Mouse (Mus musculus): ENCODE data around the gene Pard6a. TPM values are rescaled to one million over a fixed set of nuclear protein-coding genes. Genes with fewer than 3 reads are reported as not detected.

Pard6a gene
- 11.8 and 12.2 TPM in 2 replicates for polyA plus RNA-seq (2016; fragmentation: Nextera tagmentation; extraction: Ambion mirVana)

DNA sequence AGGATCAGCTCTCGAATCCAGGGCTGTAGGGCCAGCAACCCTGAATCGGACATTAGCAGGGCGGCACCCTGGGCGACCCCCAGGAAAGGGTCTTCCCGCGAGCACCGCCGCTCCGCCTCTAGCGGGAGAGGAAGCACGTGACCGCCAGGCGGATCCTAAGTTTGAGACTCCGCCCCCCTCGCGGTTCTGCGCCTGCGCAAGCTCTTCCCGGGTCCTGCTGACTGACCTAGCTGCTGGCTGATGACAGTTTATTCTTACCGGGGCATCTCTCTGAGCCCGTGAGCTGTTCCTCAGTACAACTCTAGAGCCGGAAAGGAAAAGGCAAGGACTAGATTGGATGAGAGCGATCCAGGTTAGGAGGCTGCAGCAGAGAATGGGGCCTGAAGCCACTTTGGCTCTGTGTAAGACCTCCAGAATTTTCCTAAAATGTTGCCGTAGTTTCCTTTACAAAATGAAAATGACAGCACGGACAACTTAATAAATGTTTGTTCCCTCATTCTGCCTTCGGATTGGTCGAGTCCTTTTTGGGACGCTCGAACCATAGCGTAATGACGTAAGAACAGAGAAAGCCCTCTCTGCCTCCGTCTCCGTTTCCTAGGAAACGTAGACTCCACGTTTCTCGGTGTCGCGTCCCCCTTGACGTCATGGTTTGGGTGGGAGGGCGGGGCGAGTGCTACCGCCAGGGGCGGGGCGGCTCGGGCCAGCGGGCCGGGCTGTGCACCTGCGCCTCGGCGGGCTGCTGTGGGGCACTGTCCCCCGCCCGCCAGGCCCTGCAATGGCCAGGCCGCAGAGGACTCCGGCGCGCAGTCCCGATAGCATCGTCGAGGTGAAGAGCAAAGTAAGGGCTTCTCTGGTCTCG, at the start of gene Pard6a, which contains the start of gene Acd:
Pard6a (plus strand) TSS at position 183 of the 859 bp plus-strand sequence.
Acd (minus strand) TSS at position 137 of the 859 bp plus-strand sequence.
- WGBS, result under 1% methylated on average over 59 of the region's 60 CpGs
- H3K27ac ChIP-seq, result peak within 1 kb of the TSS; percentile 82
- no peaks in the 10 kb centered on the region for H3K9me3 ChIP-seq (replicated peaks)
- peaks cover 28% of the 10 kb centered on the region for H3K4me1 ChIP-seq
- H3K36me3 ChIP-seq, result peaks cover 71% of the 10 kb centered on the region
- peak within 1 kb of the TSS; percentile 68 for H3K4me3 ChIP-seq
- peak; percentile 99 for DNase-seq (ENCODE audit: low spot score)
- no peaks in the 10 kb centered on the region for H3K27me3 ChIP-seq (ENCODE audit: low read depth, poor library complexity, severe bottlenecking)

DNA sequence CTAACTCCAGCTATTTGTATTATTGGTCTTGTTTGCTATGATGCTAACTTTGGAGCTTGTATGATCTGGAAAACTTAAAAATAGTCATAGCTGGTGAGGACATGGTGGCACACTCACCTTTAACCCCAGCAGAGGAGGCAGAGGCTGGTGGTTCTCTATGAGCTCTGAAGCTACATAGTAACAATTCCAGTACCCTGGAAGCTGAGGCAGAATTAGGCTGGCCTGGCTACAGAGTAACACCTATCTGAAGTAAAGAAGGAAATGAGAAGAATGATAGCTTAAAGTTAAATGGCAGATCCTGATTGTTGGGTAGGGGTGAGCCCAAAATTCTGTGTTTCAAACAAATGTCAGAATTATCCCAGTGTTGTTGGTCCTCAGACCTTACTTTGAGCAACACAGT, 43.3 kb upstream of the Pard6a start:
- DNase-seq (ENCODE audit: low spot score), result no peak
- Histone ChIP-seq H3K9me3 (replicated peaks) (no peaks in the 10 kb centered on the region), H3K4me1 (no peaks in the 10 kb centered on the region), H3K36me3 (peaks cover 62% of the 10 kb centered on the region), H3K4me3 (no peak overlapping the region), H3K27me3 (ENCODE audit: low read depth, poor library complexity, severe bottlenecking) (no peaks in the 10 kb centered on the region), H3K27ac (no peak overlapping the region)

DNA sequence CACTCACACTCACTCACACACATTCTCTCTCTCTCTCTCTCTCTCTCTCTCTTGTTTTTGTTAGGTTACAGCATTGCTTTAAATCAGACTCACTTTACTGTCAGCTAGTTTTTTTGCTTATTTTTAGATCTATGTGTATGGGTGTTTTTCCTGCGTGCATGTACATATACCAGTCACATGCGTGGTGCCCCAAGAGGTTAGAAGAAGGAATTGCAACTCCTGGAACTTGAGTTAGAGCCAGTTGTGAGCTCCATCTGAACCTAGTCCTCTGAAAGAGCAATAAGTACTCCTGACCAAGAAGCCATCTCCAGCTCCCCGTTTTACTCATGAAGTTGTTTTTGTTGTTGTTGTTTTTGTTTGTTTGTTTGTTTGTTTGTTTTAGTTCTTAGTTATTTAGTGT, 39.8 kb upstream of the Pard6a start:
- Histone ChIP-seq H3K9me3 (replicated peaks) (no peaks in the 10 kb centered on the region), H3K27ac (no peak overlapping the region), H3K4me3 (no peak overlapping the region), H3K27me3 (ENCODE audit: low read depth, poor library complexity, severe bottlenecking) (no peaks in the 10 kb centered on the region), H3K4me1 (no peaks in the 10 kb centered on the region), H3K36me3 (peaks cover 64% of the 10 kb centered on the region)
- no peak for DNase-seq (ENCODE audit: low spot score)
- 91% methylated on average over 3 of the region's 3 CpGs for WGBS

DNA sequence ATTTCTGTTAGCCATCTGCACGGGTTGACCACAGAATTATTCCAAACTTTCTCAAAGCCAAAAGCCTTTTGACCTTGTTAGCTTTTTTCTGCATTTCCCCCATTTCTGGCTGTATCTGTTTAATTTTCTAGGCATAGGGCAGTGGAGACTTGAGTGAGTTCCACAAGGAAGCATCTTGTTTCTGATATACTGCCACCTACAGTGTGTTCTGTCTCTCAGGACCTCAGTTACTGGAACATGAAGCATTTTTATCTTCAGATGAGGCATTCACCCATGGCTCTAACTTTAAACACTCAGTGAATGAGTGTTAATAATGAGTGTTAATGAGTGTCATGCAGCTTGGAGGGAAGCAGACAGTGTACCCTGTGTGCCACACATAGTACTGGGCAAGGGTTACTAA, 23.1 kb upstream of the Pard6a start:
- no peaks in the 10 kb centered on the region for H3K27me3 ChIP-seq (ENCODE audit: low read depth, poor library complexity, severe bottlenecking)
- H3K27ac ChIP-seq, result no peak overlapping the region
- no peaks in the 10 kb centered on the region for H3K9me3 ChIP-seq (replicated peaks)
- WGBS, result 95% methylated on average over 1 of the region's 1 CpGs
- H3K4me3 ChIP-seq, result no peak overlapping the region
- H3K4me1 ChIP-seq, result no peaks in the 10 kb centered on the region
- H3K36me3 ChIP-seq, result peaks cover 98% of the 10 kb centered on the region
- DNase-seq (ENCODE audit: low spot score), result no peak

DNA sequence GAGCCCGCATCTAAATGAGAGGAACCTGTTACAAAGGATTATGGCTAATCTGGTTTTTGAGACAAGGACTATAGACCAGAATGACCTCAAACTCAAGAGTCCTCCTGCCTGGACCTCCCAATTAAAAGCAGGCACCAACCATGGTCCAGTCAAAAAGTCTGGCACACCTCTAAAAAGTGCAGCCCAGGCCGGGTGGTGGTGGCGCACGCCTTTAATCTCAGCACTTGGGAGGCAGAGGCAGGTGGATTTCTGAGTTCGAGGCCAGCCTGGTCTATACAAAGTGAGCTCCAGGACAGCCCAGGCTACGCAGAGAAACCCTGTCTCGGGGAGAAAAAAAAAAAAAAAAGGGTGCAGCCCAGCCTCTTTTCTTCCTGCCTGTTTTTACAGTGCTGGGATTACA, 15.6 kb upstream of the Pard6a start:
- 79% methylated on average over 7 of the region's 7 CpGs for WGBS
- peaks cover 16% of the 10 kb centered on the region for H3K4me1 ChIP-seq
- peaks cover 43% of the 10 kb centered on the region for H3K36me3 ChIP-seq
- no peaks in the 10 kb centered on the region for H3K9me3 ChIP-seq (replicated peaks)
- no peak for DNase-seq (ENCODE audit: low spot score)
- peaks cover 10% of the 10 kb centered on the region; the same call in 1 of the 2 replicates for H3K27me3 ChIP-seq (ENCODE audit: low read depth, poor library complexity, severe bottlenecking)
- peak overlapping the region; percentile 37; the same call in 1 of the 2 replicates for H3K4me3 ChIP-seq
- no peak overlapping the region for H3K27ac ChIP-seq

DNA sequence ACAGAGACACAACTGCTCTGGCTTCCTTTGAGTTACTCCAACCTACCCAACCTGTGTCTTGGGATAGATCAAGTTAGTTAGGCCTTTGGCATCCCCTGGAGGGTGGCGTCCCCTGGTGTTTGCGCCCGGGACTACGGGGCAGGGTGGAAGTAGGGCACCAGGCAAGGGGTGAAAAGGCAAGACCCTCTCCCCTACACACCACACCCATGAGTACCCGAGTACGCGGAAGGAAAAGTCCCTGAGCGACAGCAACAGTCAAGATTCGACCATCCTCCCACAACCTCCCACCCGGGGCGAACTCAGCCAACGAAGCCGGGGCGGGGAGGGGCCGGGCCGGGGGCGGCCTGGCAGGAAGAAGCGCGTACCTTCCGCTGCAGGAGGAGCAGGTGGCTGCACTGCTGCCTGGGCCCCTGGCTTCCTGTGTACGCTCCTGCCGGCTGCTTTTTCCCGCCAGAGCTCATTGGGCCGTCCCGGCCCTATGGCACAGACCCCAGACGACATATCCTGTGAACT, 15.1 kb upstream of the Pard6a start, which contains the start of gene Carmil2:
Carmil2 (plus strand) TSS at position 479 of the 513 bp plus-strand sequence.
- Histone ChIP-seq H3K9me3 (replicated peaks) (no peaks in the 10 kb centered on the region), H3K36me3 (peaks cover 38% of the 10 kb centered on the region), H3K4me3 (peak within 1 kb of the TSS; percentile 37), H3K27me3 (ENCODE audit: low read depth, poor library complexity, severe bottlenecking) (peaks cover 10% of the 10 kb centered on the region; the same call in 1 of the 2 replicates), H3K27ac (peak within 1 kb of the TSS; percentile 61; the same call in 1 of the 2 replicates), H3K4me1 (peaks cover 16% of the 10 kb centered on the region)
- DNase-seq (ENCODE audit: low spot score), result peak; percentile 67
- WGBS, result 13% methylated on average over 26 of the region's 26 CpGs

DNA sequence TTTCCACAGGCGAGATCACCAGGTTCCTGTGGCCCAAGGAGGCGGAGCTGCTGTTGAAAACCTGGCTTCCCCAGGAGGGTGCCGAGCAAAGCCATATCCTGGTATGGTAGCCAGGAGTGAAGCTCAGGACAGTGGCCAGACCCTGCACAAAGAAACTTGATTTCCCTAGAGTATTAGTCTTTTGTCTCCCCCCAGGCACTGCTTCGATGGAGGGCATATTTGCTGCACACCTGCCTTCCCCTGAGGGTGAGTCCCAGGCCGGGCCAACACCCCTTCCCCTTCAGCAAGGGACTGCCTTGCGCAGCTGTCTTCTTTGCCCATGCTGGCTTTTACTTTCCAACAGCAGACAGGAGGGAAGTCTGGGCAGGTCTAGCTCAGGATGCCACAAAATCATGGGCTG, 14.4 kb upstream of the Pard6a start:
- Histone ChIP-seq H3K27me3 (ENCODE audit: low read depth, poor library complexity, severe bottlenecking) (peaks cover 10% of the 10 kb centered on the region; the same call in 1 of the 2 replicates), H3K27ac (no peak overlapping the region), H3K9me3 (replicated peaks) (no peaks in the 10 kb centered on the region), H3K4me3 (no peak overlapping the region), H3K4me1 (peaks cover 16% of the 10 kb centered on the region), H3K36me3 (peaks cover 31% of the 10 kb centered on the region)
- no peak for DNase-seq (ENCODE audit: low spot score)
- WGBS, result 76% methylated on average over 6 of the region's 6 CpGs

DNA sequence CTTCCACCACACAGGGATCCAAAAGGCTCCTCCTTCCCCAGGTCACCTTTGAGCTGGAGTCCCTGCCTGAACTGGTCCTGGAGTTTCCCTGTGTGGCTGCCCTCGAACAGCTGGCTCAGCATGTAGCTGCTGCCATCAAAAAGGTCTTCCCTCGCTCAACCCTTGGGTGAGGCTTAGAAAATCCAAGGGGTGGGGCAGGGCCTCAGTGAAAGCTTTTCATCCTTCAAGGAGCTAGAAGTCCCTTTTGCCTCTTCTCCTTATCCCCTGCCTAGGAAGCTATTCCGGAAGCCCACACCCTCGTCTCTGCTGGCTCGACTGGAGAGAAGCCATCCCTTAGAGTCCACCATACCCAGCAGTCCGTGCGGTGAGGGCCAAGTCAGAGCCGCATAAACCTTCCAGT, 13.4 kb upstream of the Pard6a start:
- peaks cover 10% of the 10 kb centered on the region; the same call in 1 of the 2 replicates for H3K27me3 ChIP-seq (ENCODE audit: low read depth, poor library complexity, severe bottlenecking)
- H3K36me3 ChIP-seq, result peaks cover 21% of the 10 kb centered on the region
- no peak for DNase-seq (ENCODE audit: low spot score)
- H3K27ac ChIP-seq, result no peak overlapping the region
- peaks cover 16% of the 10 kb centered on the region for H3K4me1 ChIP-seq
- H3K9me3 ChIP-seq (replicated peaks), result no peaks in the 10 kb centered on the region
- H3K4me3 ChIP-seq, result no peak overlapping the region
- WGBS, result 72% methylated on average over 8 of the region's 8 CpGs

DNA sequence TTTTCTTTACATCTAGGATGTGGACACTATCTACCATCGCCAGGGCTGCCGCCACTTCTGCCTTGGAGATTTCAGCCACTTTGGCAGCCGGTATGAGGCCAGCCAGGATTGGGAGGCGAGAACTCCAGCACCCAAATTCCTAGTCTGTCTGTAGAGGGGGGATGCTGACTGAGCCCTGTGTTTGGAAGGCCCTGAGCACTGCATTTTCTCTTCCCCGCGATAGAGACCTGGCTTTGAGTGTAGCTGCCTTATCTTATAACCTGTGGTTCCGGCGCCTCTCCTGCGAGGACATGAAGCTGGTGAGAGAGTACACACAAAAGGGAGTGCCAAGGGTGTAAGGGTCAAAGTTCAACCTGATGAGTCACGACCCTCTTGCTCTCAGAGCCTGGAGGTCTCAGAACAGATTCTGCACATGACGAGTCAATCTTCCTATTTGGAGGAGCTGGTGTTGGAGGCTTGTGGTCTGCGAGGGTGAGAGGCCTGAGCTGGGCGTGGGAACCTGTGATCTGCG, 12.7 kb upstream of the Pard6a start:
- H3K4me1 ChIP-seq, result peaks cover 16% of the 10 kb centered on the region
- H3K36me3 ChIP-seq, result peaks cover 13% of the 10 kb centered on the region
- 76% methylated on average over 14 of the region's 14 CpGs for WGBS
- H3K27me3 ChIP-seq (ENCODE audit: low read depth, poor library complexity, severe bottlenecking), result peaks cover 10% of the 10 kb centered on the region; the same call in 1 of the 2 replicates
- no peak overlapping the region for H3K4me3 ChIP-seq
- DNase-seq (ENCODE audit: low spot score), result no peak
- H3K27ac ChIP-seq, result no peak overlapping the region
- no peaks in the 10 kb centered on the region for H3K9me3 ChIP-seq (replicated peaks)

DNA sequence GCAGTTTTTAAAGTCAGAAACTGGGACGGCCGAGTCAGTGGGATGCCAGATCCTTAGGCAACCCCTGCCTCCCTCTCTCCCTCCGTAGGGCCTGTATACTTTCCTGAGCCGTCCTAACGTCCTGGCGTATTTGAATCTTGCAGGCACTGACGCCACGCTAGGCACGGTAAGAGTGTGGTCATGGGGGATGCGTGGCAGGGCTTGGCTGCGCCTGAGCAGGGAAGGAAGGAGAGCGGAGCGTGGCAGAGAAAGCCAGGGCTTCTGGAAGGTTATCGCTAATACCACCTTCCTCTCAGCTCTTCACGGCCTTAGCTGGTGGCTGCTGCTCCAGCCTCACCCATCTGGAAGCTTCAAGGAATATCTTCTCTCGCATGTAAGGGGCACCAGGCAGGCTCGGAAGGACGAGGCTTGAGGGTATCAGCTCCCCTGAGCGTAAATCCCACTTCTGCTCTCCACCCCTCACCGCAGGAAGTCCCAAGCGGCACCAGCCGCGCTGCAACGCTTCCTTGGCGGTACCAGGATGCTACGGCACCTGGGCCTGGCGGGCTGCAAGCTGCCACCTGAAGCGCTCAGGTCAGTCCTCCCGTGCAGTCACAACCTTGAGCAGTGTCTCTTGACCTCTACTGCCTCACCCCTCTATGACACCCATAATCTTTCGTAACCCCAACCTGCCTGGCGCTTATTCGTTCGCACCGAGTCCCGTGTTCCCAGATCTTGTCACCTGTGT, 11.5 kb upstream of the Pard6a start:
- H3K27ac ChIP-seq, result no peak overlapping the region
- 65% methylated on average over 35 of the region's 35 CpGs for WGBS
- peaks cover 19% of the 10 kb centered on the region for H3K27me3 ChIP-seq (ENCODE audit: low read depth, poor library complexity, severe bottlenecking)
- no peak overlapping the region for H3K4me3 ChIP-seq
- no peak for DNase-seq (ENCODE audit: low spot score)
- H3K4me1 ChIP-seq, result peaks cover 26% of the 10 kb centered on the region
- H3K9me3 ChIP-seq (replicated peaks), result no peaks in the 10 kb centered on the region
- H3K36me3 ChIP-seq, result peaks cover 2% of the 10 kb centered on the region; the same call in 1 of the 2 replicates

DNA sequence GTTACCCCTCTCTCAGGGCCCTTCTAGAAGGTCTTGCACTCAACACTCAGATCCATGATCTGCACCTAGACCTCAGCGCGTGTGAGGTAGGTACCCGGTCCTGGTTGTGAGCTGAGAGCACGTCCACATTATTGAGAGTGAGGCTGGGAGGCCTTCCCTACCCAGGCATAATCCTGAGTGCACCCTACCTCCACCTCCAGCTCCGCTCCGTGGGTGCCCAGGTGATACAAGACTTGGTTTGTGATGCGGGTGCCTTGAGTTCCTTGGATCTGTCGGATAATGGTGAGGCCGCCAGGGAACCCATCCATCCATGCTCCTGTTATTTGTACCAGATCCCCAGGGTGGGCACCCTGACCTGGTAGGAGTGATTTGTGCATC, 11.0 kb upstream of the Pard6a start:
- Histone ChIP-seq H3K36me3 (no peaks in the 10 kb centered on the region), H3K4me3 (no peak overlapping the region), H3K27me3 (ENCODE audit: low read depth, poor library complexity, severe bottlenecking) (peaks cover 25% of the 10 kb centered on the region), H3K27ac (no peak overlapping the region), H3K4me1 (peaks cover 26% of the 10 kb centered on the region), H3K9me3 (replicated peaks) (no peaks in the 10 kb centered on the region)
- 89% methylated on average over 9 of the region's 9 CpGs for WGBS
- no peak for DNase-seq (ENCODE audit: low spot score)

DNA sequence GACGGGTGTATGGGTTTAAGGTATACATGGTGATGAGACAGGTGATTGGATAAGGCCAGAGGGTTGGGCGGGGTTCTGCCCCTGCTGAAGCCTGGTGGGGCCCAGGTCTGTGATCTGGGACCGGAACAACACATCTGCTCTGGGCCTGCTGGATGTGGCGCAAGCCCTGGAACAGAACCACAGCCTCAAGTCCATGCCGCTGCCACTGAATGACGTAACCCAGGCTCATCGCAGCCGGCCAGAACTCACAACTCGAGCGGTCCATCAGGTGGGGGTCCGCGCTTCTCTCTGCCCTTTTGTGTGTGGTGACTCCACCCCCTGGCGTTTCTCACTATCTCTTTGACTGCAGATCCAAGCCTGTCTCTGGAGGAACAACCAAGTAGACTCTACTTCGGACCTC, 10.0 kb upstream of the Pard6a start:
- Histone ChIP-seq H3K4me1 (peaks cover 16% of the 10 kb centered on the region), H3K4me3 (no peak overlapping the region), H3K36me3 (peaks cover 6% of the 10 kb centered on the region), H3K27me3 (ENCODE audit: low read depth, poor library complexity, severe bottlenecking) (peaks cover 31% of the 10 kb centered on the region), H3K27ac (no peak overlapping the region), H3K9me3 (replicated peaks) (no peaks in the 10 kb centered on the region)
- DNase-seq (ENCODE audit: low spot score), result no peak
- 85% methylated on average over 14 of the region's 14 CpGs for WGBS
